Mouse (Mus musculus): ENCODE measurements around the gene Cbfa2t3. TPM values are rescaled to one million over a fixed set of nuclear protein-coding genes. Genes with fewer than 3 reads are reported as not detected.

Cbfa2t3 gene
- total RNA-seq, 1 experiment from 2014 or later, result 13.6 TPM

DNA sequence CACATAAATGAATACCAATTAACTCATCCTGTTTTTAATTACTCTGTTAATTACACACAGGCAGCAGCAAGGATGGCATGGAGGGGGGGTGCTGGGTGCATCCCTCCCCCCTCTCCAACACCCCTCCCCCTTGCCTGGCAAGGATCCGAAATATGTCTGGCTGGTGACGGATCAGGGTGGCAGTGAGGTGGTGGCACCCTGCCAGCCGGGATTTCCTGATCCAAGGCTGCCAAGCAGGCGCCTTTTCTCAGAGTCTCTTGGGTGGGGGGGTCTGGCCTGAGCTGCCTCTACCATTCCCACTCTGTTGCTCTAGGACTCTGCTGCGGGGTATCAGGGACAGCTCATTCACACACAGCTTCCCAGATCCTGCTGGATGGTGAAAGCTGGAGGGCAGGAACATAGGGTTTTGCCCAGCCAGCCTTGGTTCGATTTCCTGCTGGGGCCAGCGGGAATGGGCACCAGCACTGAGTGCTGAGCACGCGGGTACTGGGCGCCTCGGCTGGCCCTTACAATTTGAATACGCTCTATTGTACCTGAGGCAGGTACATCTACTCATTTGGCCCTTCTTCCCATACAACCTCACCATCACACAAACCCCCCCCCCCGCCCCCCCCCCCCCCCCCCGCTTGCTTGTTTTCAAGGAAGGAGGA lies 33.1 kb downstream of the Cbfa2t3 start:
- DNase-seq, result peak; percentile 92

DNA sequence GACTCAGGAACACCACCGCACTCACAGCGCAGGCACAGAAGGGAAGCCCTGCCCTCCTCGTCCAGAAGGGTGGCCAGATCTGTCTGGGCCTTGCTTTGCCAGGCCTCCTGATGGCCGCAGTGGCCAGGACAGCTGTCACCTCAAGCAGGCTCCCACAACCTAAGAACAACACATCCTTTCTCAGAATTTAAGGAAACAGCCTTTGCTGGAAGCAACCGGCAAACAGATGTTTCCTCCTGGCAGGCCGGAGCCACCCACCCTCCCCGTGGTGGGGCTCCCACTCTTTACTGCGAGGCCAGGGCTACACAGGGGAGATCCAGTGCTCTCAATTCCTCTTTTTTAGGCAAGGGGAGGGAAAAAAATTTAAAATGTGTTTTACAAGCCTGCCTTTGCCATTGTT lies 33.7 kb downstream of the Cbfa2t3 start:
- DNase-seq, result peak; percentile 63

DNA sequence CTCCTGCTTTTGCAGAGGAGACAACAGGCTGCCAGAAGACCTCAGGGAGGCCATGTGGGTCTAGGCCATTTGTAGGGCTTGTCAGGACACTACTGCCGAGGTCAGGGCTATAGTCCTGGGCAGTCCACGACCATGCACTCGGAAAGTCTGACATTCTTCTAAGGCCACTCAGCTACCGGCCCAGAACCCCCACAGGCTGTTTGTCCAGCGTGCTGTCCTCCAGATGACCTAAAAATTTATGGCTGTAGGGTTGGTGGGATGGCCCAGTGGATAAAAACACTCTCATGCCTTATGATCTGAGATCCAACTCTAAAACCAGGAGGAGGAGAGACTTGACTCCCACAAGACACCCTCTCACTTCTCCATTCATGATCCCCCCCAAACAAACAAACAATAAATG lies 35.2 kb downstream of the Cbfa2t3 start:
- no peak for DNase-seq

DNA sequence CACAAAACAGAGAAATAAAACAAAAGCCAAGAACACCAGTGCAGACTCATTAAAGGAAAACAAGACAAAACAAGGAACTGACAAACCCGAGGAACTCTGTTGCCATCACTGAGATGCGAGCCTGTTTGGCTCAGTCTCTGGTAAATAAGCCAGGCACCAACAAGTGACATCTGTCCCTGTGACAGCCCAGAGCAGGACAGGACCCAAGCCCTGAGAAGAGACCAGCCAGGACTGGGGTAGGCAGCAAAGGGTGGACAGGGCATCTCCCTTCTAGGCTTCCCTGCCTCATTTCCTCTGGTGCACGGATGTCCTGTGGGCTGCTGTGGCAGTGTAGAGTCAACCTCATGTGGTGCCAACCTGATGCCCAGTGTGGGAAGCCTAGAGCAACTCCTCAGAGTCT lies 35.8 kb downstream of the Cbfa2t3 start:
- no peak for DNase-seq

DNA sequence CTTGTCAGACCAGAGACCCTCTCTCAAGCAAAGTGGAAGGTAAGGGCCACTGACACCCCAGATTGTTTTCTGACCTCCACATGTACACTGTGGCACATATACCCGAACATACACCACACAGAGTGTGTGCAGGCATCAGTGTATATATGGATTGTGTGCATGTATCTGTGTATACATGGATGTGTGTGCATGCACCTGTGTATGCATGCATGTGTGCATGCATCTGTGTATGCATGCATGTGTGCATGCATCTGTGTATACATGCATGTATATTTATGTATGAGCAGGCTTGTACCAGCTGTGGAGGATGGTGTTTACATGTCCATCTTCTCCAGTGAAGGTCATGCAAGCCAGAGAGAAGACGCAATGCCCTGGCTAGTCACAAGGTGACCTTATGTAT lies 37.0 kb downstream of the Cbfa2t3 start:
- DNase-seq, result no peak

DNA sequence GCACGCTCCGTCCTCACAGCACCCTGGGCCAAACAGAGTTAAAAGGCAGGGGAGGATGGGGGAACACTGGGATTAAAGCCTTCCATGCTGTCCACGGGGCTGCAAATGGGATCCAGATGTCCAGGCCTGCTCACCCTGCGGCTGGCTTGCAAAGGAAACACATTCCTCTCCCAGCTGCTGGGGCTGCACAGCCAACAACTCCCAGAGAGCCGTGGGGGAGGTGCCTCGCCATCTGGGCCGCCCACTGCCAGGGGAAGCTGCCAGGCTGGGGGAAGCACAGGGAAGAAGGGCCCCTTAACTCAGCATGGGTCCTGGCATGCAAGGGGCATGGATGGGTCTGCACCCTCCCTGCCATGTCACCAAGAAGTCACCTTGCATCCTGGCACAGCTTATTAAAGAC lies 37.8 kb downstream of the Cbfa2t3 start:
- DNase-seq, result peak; percentile 73

DNA sequence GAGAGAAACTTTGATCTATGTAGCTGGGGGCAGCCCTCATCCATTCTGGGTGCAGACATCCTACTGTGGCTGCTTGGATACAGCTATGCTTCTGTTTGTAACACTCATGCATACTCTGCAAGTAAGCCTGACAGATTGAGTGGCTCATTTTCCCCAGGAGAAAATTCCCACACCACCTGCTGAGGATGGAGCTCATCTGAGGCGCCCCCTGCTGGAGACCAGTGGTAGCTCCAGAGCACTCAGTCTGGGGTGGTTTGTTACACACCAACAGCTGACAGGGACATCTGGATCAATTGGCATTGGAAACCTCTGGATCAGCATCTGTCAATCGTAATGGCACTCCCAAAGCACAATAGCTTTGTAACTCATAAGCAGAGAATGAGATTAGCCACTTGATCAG lies 38.9 kb downstream of the Cbfa2t3 start:
- DNase-seq, result no peak

DNA sequence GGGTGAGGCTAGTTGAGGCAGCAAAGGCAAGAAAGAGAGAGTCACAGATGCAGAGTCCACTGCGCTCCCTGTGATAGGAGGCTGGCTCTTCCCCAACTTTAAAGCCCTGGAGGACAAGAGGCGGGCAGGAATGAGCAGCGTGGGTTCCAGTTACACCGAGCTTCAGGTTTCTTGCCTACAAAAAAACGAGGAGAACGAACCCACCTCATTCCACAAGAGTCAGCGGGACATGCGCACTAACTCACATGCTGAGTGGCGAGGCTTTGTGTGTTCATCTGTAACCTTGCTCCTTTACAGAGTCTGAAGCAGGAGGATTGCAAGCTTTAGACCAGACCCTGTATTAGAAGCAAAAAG lies 40.1 kb downstream of the Cbfa2t3 start:
- no peak for DNase-seq

DNA sequence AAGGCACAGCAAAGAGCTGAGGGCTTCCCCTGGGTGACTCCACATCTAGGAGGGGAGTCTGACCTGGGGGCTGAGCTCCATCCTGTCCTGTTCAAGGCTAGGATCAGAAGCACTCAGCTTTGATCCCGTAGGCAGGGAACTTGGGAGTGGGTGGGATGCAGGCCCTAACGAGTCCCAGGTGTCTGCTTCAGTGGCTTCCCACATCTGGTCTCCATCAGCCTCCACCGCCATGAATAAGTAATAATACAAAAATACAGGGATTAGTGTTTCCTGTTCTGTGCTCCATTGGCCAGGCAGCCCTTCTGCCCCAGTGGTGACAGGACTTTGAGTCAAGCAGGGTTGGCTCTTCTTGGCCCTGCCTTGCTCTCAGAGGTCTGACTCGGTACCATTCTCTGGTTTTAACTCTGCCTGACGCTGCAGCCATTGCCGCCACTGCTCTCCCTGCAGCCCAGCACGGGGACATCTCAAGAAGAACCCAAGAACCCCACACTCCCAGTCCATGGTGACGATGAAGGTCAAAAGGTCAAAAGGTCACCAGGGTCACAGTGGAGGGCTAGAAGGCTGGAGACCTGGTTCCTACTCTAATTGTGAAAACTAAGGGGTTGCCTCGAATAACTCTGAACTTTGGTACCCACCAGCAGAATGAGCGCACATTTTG lies 40.6 kb downstream of the Cbfa2t3 start:
- no peak for DNase-seq

DNA sequence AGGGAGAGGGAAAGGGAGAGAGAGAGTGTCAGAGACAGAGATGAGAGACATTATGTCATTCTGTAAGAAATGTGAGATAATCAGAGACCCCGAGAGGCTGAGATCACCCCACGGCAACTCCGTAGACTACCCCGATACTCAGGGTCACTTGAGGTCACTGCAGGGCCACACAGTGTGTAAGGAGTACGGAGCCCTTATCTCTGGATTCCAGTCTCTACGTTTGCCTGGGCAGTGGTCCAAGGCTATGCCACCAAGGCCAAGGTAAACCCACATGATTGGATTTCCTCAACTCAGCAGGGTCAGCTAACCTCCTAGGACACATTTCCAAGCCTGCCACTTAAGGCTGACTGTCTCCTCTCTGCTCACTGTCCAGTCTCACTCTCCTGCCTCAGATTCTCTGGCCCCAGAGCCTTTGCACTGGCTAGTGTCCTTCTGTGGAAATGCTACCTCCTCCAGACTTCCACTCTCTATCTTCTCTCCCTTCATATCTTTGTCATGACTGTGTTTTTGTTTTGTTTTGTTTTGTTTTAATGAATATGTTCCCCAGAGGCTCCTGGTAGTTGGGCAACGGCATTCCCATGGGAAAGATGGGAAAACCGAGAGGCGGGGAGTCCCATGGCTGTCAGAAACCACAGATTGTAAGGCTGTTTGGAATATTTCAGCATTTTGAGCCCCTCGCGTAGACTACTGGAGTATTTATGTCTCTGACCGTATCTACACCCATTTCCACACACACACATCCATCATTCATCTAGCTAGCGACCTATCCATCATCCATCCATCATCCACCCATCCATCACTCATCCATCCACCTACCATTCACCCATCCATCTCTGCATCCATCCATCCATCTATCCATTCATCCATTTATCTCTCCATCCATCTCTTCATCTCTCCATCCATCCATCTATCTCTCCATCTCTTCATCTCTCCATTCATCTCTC lies 42.6 kb downstream of the Cbfa2t3 start:
- DNase-seq, result peak; percentile 91

DNA sequence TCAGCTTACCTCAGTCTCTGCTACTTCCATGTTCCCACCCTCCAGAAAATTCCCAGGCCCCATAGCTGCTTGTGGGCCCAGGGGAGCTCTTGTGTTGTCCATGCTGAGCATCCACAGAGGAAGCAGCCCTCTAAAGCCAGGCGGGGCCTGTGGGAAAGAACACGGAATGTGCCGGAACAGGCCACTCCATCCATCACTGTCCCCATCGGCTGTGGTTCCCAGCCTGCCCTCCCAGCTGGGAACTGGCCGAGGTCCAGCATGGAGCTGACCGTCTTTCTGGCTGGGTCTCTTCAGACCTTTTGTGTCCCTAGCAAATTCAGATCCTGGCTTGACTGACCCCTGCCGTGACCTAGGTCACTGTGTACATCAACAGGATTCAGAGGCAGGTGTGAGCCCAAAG lies 44.1 kb downstream of the Cbfa2t3 start:
- peak; percentile 82 for DNase-seq

DNA sequence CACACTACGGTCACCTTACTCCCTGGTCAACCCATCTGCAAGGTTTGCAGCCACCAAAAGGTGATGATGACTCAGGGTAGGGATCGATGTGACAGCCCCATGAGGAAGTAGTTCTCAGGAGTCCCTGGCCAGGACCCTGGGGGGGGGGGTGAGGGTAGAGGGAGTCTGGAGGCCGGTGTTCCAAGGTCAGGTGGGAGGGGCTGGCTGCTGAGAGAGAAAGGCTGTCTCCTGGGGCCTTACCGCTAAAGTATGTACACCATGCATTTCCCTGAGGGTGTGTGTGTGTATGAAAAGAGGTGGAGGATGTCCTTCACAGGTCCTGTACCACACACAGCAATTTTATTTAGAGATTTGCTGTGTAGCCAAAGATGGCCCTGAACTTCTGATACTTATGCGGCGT lies 46.3 kb downstream of the Cbfa2t3 start:
- DNase-seq, result no peak

DNA sequence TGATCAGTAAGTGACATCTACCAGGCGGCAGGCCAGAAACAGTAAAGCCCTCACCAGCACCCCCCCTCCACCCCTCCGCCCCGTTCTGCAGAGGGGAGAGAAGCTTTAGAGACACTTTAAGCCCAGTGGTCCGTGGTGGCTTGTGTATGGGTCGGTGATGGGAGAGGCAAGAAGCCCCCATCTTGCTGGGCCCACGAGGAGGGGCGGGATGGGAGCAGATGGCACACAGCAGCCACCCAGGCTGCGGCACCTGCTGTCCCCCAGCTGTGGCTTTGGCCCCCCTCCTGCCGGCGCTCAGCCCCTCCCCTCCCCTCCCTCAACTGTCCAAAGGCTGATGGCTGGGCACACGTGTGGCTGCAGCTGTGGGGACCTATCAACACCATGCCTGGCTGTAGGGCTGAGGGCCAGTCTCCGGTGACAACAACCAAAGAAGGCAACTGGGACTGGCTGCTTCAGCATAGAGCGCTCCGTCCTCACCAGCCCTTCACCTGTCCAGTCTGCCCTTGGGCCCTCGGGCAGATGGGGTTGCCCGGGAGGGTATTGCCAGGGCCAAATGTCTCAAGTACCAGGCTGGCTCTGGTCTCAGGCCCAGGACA lies 47.5 kb downstream of the Cbfa2t3 start:
- no peak for DNase-seq

DNA sequence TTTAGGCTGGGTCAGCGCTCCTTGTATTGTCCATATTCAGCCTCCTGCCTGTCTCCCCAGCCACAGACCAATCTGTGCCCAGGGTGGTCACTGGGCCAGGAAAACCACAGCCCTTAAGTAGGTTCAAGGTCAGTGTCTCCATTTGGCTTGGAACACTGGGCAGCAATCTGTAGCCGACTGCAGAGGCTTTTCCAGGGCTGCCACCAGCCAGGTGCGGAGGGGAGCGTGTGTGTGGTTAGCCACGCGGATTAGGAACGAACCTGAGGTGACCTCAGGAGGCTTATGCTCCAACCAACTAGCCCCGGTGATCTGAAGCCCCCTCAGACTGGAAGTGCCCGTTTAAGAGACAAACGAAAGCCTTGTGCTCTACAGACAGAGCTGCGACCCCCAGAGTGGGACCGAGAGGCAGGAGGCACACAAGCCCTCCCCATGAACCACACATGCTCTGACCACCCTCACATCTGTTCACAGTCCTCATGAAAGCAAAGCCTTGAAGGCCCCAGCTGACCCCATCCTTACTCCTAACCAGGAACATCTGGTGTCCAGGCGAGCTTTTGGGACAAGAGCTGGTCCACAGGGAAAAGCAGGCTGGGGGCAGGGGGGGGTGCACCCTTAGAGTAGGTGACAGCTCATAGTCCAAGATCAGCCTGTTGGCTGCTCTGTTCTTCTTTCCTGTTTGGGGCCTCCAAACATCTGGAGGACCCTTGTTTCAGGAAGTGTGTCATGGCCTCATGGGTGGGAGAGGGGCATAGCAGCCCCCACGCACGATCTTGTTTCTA lies 50.5 kb downstream of the Cbfa2t3 start:
- DNase-seq, result no peak

DNA sequence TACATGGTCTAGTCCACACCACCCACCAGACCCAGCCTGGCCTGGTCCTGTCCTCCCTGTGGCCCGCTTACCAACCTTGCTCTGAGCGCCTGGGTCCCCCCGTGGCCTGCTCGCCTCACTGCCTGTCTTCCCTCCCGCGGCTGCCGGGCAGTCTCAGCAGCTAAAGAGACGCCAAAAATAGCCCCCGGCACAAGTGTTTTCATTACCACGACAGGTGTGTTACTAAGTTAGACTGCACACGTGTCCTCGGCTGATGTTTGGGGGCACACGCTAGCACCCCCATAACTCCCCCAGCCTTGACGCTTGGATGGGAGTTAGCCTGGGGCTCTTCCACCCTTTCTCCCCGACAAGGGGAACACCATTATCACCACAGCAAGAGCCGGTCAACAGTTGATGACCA lies 52.6 kb downstream of the Cbfa2t3 start:
- no peak for DNase-seq

DNA sequence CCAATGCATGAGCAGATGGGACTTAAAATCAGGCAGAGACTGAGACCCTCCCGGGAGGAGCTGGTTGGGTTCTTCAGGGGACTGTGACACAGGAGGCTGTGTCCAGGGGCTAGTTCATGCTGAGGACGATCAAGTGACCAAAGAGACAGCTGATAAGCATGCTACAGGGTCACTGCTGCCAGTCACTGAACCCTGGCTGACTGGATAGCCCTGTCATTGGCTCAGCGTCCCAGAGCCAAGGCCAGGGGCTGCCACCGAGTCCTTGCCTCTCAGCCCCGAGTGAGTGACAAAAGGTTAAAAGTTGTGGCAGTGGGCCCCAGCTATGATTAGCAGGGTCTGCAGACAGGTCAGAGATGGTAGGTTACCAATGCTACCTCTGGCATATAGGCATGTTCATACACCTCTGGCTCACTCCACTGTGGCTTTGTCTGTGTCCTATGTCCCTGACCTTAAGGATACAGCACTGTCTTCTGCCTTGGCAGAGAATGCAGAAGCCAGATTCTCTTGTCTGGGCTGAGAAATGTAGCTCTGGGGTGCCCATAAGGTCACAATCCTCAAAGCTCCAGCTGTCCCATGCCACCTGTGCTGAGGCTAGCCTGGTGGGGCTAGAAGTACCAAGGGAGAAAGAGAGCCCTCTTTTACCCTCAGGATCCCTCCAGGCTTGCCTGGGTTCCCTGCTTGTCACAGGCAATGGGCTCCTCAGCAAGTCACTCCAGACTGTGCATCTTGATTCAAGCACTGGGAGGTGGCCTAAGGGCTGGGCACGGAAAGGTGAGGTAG lies 54.5 kb downstream of the Cbfa2t3 start:
- DNase-seq, result peak; percentile 71

DNA sequence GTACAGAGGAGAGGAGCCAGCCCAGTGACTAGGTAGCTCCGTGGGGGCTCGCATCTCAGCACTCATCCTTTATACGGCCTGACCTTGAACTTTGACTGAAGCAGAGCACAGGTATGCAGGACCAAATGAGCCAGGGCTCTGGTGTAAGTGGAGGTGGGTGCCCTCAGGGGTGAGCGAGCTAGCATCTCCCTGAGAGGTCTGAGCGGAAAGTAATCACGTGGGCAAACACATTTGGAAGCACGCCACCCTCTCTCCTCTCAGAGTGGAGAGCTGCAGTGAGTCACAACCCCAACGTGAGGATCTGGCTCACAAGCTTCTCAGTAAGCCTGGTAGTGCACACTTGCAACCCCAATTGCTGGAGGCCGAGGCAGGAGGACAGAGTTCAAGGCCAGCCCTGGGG lies 56.8 kb downstream of the Cbfa2t3 start:
- DNase-seq, result peak; percentile 88

DNA sequence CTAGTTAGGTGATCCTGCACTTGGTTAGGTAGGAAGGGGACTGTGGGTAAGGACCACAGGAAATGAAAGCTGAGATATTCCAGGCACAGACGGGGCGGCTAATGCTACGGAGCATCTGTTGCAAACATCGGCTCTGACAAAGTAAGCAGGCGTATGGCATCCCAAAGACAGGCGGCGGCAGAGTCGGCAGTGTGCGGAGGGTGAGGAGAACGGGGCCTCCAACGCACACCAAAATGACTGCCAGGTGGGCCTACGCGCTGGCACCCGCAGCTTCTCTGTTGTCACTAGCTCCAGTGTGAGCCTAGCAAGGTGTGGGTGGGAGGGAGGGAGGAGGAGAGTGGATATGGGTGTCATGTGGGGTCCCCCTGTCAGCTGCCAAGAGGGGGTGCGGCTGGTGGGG lies 57.5 kb downstream of the Cbfa2t3 start:
- no peak for DNase-seq

DNA sequence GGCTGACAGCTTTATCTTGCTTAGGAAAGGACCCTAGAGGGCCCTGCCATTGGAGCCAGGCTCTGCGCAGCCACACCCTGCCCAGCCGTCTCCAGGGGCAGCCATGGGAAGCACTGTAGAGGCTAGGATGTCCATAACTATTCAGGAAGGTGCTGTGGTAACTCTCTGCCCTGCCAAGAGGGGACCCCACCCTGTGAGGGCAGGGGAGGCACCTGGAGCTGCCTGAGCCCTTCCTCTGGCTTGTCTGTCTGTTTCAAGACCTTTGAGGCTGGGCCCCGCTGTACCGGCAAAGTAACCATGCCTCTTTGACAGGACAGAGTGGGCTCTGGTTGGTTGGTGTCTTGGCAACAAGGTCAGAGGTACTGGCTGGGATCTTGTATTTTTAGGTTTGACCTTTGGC lies 58.1 kb downstream of the Cbfa2t3 start:
- DNase-seq, result no peak

DNA sequence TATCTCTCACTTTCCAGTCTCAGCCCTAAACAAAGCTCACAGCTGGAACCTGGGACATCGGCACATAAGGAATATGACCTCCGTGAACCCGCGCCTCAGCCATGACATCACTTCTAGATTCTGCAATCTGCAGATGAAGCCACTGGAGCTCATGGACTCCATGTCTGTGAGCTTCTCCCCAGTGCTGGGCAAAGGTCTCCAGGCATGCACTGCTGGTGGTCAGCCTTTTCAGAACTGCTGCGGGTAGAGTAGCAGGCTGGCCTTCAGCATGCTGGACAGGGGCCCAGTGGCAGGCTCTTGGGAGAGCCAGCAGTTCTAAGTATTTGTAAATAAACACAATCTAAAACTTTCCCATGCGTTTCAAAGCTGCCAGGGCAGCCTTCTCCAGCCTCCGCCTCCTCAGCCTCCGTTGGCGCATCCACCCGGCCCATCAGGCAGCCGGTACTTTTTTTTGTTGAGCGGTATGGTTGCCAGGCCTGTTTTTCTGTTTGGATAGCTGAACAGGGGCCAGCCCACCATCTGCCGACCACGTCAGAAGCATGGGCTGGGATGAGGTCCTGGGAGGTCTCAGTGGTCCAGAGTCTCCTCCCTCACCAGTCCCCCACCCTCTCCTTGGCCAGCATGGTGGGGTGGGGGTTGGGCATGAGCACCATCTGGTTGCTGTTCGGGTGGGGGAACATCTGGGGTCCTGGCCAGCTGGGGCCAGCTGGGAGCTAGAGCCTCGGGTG lies 59.2 kb downstream of the Cbfa2t3 start:
- peak; percentile 61 for DNase-seq

DNA sequence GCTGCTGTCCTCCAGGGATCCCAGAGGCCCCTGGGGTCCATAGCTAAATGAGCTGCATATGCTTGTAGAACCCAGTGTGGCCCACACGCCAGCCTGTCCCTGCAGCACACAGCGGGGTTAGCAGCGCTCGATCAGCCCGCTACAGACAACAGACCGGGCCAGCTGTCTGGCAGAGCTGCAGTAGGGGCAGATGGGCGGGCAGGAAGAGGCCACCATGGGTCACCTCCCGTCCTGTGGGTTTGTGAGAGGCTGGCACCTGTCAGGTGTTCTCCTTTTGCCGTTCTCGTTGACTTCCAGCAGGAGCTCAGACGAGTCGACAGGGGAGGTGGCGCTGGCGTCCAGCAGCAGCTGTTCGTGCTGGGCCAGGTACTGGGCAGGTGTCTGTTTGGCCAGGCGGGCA lies 60.3 kb downstream of the Cbfa2t3 start:
- no peak for DNase-seq
